Mouse (Mus musculus): ENCODE data around the gene Kremen2. TPM values are rescaled to one million over a fixed set of nuclear protein-coding genes. Genes with fewer than 3 reads are reported as not detected.
"Not testable (repeated sequence)": the region's sequence is repeated elsewhere in the genome, so short reads cannot be mapped to it uniquely, and the experiment has no call there.

Gene Kremen2
- polyA plus RNA-seq, 1 experiment from 2014 or later: 12.9 TPM

DNA sequence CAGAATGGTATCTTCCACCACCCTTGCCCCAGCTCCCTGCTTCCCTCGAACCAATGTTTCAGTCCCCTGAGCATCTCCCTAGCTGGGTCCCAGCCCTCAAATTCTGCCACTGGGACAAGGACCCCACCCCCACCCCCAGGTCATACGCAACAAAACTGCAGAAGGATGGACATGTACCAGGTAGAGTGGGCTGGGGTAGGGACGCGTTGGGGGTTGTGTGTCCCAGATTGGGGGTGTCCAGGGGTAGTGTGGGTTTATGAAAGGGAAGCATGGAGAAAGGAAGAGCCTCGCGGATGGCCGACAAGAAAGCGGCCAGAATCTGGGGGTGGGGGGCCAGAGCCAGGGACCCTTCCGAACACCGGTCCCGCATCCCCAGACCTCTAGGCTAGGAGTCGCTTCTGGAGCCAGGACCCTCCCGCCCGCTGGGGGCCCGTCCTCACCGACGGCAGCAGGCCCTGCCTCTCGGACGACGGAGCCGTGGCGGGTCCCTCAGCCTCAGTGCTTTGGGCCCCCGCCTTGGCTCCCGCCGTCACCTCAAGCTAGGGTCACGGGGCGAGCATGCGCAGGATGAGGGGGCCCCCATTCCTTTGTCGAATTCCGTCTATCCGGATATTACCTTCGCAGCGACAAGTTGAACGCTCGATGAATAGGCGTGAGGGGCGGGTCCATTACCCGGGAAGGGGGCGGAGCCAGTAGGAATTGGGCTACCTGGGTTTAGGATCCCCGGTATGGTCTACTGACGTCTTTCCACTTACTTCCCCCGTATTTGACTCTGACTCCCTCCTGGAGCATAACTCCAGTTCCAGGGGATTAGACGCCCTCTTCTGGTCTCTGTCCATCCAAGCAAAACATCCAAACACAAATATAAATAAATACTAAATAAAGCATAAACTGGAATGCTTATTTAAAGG lies 40.2 kb upstream of the Kremen2 start, which contains the start of gene Flywch2:
Gene Flywch2, minus strand, starts transcription at position 521 of the 911 bp plus-strand sequence.
- Histone ChIP-seq H3K4me3 (ENCODE audit: low read depth, low read length) (peak within 1 kb of the TSS; percentile 68), H3K4me2 (ENCODE audit: low read depth, low read length) (peak within 1 kb of the TSS; percentile 80), H3K9ac (ENCODE audit: low read depth, low read length) (peak within 1 kb of the TSS; percentile 75), H3K36me3 (ENCODE audit: control insufficient read depth, insufficient read depth, low read length) (no peaks in the 10 kb centered on the region), H3K27me3 (replicated peaks; ENCODE audit: control insufficient read depth, insufficient read depth, low read length) (no peaks in the 10 kb centered on the region), H3K4me1 (ENCODE audit: control insufficient read depth, insufficient read depth, low read length) (peaks cover 16% of the 10 kb centered on the region), H3K9me3 (ENCODE audit: control insufficient read depth, low read length) (no peaks in the 10 kb centered on the region), H3K27ac (replicated peaks; ENCODE audit: low read depth, low read length) (peak within 1 kb of the TSS; percentile 52)
- DNase-seq (ENCODE audit: low spot score) (peak; percentile 93), ATAC-seq (ENCODE audit: low read depth) (peak; percentile 90)
- 3% methylated on average over 36 of the region's 43 CpGs for WGBS

DNA sequence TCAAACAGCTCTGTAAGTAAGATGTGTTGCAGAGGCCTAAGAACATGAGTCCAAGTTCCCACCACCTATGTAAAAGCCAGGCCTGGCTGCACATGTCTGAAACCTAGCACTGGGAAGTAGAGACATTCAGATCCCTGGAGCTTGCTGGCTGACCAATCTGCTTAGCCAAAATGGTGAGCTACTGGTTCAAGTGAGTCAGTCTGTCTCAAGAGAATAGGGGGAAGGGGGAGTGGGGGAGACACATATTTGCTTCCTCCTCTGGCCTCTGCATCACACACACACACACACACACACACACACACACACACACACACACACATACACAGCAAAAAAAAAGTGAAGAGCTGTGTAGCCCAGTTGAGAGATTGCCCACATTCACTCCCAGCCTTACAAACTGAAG lies 37.7 kb upstream of the Kremen2 start:
- DNase-seq (ENCODE audit: low spot score) (no peak), ATAC-seq (ENCODE audit: low read depth) (no peak)
- Histone ChIP-seq H3K27me3 (replicated peaks; ENCODE audit: control insufficient read depth, insufficient read depth, low read length) (no peaks in the 10 kb centered on the region), H3K27ac (replicated peaks; ENCODE audit: low read depth, low read length) (no peak overlapping the region), H3K4me1 (ENCODE audit: control insufficient read depth, insufficient read depth, low read length) (peaks cover 7% of the 10 kb centered on the region; the same call in 1 of the 2 replicates), H3K9me3 (ENCODE audit: control insufficient read depth, low read length) (no peaks in the 10 kb centered on the region), H3K9ac (ENCODE audit: low read depth, low read length) (no peak overlapping the region), H3K4me2 (ENCODE audit: low read depth, low read length) (no peak overlapping the region), H3K36me3 (ENCODE audit: control insufficient read depth, insufficient read depth, low read length) (no peaks in the 10 kb centered on the region), H3K4me3 (ENCODE audit: low read depth, low read length) (no peak overlapping the region)

DNA sequence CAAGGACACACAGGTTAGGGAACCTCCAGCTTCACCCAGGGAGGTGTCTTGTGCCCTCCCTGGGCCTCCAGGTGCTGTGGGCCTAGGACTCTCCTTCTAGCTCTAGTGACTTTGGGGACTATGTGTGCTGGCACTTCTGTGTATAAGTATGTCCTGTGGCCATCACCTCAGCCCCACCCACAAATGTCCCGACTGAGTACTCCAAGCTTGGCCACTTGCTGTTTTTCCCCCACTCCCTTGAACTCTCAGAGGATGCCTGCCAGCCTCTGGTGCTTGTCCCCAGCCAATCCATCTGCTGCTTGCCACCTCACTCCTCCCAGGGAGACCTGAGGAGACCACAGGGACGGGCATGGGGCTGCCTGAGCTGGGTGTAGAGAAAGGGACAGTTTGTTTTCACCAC lies 32.8 kb upstream of the Kremen2 start:
- Histone ChIP-seq H3K4me1 (ENCODE audit: control insufficient read depth, insufficient read depth, low read length) (no peaks in the 10 kb centered on the region), H3K9me3 (ENCODE audit: control insufficient read depth, low read length) (no peaks in the 10 kb centered on the region), H3K36me3 (ENCODE audit: control insufficient read depth, insufficient read depth, low read length) (no peaks in the 10 kb centered on the region), H3K9ac (ENCODE audit: low read depth, low read length) (no peak overlapping the region), H3K27ac (replicated peaks; ENCODE audit: low read depth, low read length) (no peak overlapping the region), H3K27me3 (replicated peaks; ENCODE audit: control insufficient read depth, insufficient read depth, low read length) (no peaks in the 10 kb centered on the region), H3K4me3 (ENCODE audit: low read depth, low read length) (no peak overlapping the region), H3K4me2 (ENCODE audit: low read depth, low read length) (no peak overlapping the region)
- no peak for DNase-seq (ENCODE audit: low spot score)
- 54% methylated on average over 2 of the region's 2 CpGs for WGBS
- no peak for ATAC-seq (ENCODE audit: low read depth)

DNA sequence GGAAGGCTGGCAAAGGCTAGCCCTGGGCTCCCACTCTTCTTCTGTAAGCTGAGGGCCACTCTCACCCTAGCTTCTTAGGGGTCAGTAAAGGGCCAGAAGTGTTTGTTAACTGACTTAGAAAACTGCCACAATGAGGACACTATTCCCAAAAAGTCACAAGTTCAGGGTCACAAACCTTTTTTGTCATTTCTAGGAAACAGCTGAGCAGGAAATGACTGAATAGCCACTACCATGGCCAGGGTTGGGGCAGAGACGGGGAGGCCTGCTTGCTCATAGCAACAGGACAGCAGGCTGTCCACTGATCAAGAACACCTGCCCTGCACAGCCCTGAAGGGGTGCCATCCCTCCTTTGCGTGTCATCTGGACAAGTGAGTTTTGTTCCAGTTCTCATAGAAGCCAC lies 31.5 kb upstream of the Kremen2 start:
- Histone ChIP-seq H3K4me3 (ENCODE audit: low read depth, low read length) (no peak overlapping the region), H3K9ac (ENCODE audit: low read depth, low read length) (no peak overlapping the region), H3K27ac (replicated peaks; ENCODE audit: low read depth, low read length) (no peak overlapping the region), H3K27me3 (replicated peaks; ENCODE audit: control insufficient read depth, insufficient read depth, low read length) (no peaks in the 10 kb centered on the region), H3K4me2 (ENCODE audit: low read depth, low read length) (no peak overlapping the region), H3K36me3 (ENCODE audit: control insufficient read depth, insufficient read depth, low read length) (no peaks in the 10 kb centered on the region), H3K4me1 (ENCODE audit: control insufficient read depth, insufficient read depth, low read length) (no peaks in the 10 kb centered on the region), H3K9me3 (ENCODE audit: control insufficient read depth, low read length) (no peaks in the 10 kb centered on the region)
- 67% methylated on average over 2 of the region's 2 CpGs for WGBS
- ATAC-seq (ENCODE audit: low read depth) (no peak), DNase-seq (ENCODE audit: low spot score) (no peak)

DNA sequence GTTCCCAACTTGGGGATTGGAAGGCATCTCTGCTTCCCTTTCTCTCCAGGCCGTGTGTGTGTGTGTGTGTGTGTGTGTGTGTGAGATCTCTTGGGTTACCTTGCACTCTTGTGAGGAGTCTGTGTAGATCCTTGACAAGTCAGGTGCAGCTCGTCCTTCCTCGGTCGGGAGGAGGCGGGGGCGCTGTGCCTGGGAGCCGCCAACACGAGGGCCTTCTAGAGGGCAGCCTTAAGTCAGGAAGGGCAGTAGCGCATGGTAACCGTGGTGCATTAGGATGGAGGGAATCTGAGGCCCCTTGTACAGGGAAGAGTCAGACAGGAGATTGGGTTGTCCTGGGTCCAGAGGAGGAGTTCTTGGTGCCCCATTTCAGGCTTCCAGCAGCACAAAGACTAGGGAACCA lies 30.6 kb upstream of the Kremen2 start:
- Histone ChIP-seq H3K27me3 (replicated peaks; ENCODE audit: control insufficient read depth, insufficient read depth, low read length) (no peaks in the 10 kb centered on the region), H3K9ac (ENCODE audit: low read depth, low read length) (no peak overlapping the region), H3K27ac (replicated peaks; ENCODE audit: low read depth, low read length) (no peak overlapping the region), H3K36me3 (ENCODE audit: control insufficient read depth, insufficient read depth, low read length) (no peaks in the 10 kb centered on the region), H3K4me3 (ENCODE audit: low read depth, low read length) (no peak overlapping the region), H3K9me3 (ENCODE audit: control insufficient read depth, low read length) (no peaks in the 10 kb centered on the region), H3K4me2 (ENCODE audit: low read depth, low read length) (no peak overlapping the region), H3K4me1 (ENCODE audit: control insufficient read depth, insufficient read depth, low read length) (no peaks in the 10 kb centered on the region)
- WGBS: 71% methylated on average over 10 of the region's 10 CpGs
- ATAC-seq (ENCODE audit: low read depth) (no peak), DNase-seq (ENCODE audit: low spot score) (no peak)

DNA sequence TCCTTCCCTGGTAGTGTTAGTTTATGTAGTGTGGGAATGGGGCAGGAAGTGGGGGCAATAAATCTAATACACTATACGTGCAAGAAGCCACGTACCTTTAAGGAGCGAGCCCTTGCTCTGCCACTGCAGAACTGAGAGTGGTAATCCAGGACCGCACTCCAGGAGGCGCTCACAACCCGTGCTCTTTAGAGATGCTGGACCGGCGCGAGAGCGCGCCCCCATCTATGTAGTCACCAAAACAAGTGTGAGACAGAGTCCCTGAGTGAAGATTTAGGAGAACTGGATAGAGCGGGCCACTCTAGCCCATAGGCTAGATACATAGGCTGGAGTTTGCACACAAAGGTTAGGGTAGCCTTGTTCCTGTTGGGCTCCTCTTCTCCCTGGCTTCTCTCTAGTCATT lies 28.5 kb upstream of the Kremen2 start:
- H3K27me3 ChIP-seq (replicated peaks; ENCODE audit: control insufficient read depth, insufficient read depth, low read length): no peaks in the 10 kb centered on the region
- peak; percentile 85 for DNase-seq (ENCODE audit: low spot score)
- H3K36me3 ChIP-seq (ENCODE audit: control insufficient read depth, insufficient read depth, low read length): no peaks in the 10 kb centered on the region
- peak; percentile 44 for ATAC-seq (ENCODE audit: low read depth)
- no peak overlapping the region for H3K27ac ChIP-seq (replicated peaks; ENCODE audit: low read depth, low read length)
- 6% methylated on average over 12 of the region's 12 CpGs for WGBS
- no peak overlapping the region for H3K4me2 ChIP-seq (ENCODE audit: low read depth, low read length)
- peaks cover 10% of the 10 kb centered on the region; the same call in 1 of the 2 replicates for H3K4me1 ChIP-seq (ENCODE audit: control insufficient read depth, insufficient read depth, low read length)
- no peaks in the 10 kb centered on the region for H3K9me3 ChIP-seq (ENCODE audit: control insufficient read depth, low read length)
- H3K9ac ChIP-seq (ENCODE audit: low read depth, low read length): no peak overlapping the region
- no peak overlapping the region for H3K4me3 ChIP-seq (ENCODE audit: low read depth, low read length)

DNA sequence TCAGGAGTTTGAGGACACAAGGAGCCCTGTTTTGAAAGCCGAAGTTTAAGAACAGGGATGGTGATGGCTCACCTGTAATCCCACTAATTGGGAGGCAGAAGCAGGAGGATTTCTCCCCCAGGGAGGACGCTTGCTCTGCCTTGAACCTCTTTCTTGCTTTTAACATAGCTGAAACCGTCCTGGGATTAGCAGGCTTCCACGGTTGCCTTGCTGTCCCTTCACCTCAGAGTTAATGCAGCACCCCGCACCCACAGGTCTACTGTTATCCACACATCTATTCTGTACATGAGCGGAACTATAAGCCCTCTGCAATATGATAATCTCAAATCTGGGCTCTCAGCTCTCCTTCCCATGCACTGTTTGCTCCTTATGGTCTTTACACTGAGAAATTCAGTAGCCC lies 28.0 kb upstream of the Kremen2 start:
- no peaks in the 10 kb centered on the region for H3K9me3 ChIP-seq (ENCODE audit: control insufficient read depth, low read length)
- peaks cover 10% of the 10 kb centered on the region; the same call in 1 of the 2 replicates for H3K4me1 ChIP-seq (ENCODE audit: control insufficient read depth, insufficient read depth, low read length)
- H3K4me3 ChIP-seq (ENCODE audit: low read depth, low read length): no peak overlapping the region
- no peaks in the 10 kb centered on the region for H3K36me3 ChIP-seq (ENCODE audit: control insufficient read depth, insufficient read depth, low read length)
- DNase-seq (ENCODE audit: low spot score) (no peak), ATAC-seq (ENCODE audit: low read depth) (no peak)
- no peaks in the 10 kb centered on the region for H3K27me3 ChIP-seq (replicated peaks; ENCODE audit: control insufficient read depth, insufficient read depth, low read length)
- H3K4me2 ChIP-seq (ENCODE audit: low read depth, low read length): no peak overlapping the region
- no peak overlapping the region for H3K27ac ChIP-seq (replicated peaks; ENCODE audit: low read depth, low read length)
- no peak overlapping the region for H3K9ac ChIP-seq (ENCODE audit: low read depth, low read length)
- WGBS: 74% methylated on average over 6 of the region's 6 CpGs

DNA sequence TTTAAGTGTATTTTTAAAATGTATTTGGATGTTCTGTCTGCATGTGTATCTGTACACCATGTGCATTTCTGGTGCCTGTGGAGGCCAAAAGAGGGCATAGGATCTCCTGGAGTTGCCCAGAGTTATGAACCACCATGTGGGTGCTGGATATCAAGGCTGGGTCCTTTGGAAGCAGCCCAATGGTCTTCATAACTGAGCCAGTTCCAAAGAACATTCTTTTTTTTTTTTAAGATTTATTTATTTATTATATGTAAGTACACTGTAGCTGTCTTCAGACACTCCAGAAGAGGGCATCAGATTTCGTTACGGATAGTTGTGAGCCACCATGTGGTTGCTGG lies 26.6 kb upstream of the Kremen2 start:
- not testable (repeated sequence) for H3K4me1 ChIP-seq (ENCODE audit: control insufficient read depth, insufficient read depth, low read length); H3K36me3 ChIP-seq (ENCODE audit: control insufficient read depth, insufficient read depth, low read length); H3K9me3 ChIP-seq (ENCODE audit: control insufficient read depth, low read length); H3K4me3 ChIP-seq (ENCODE audit: low read depth, low read length); H3K9ac ChIP-seq (ENCODE audit: low read depth, low read length); H3K27ac ChIP-seq (replicated peaks; ENCODE audit: low read depth, low read length); H3K27me3 ChIP-seq (replicated peaks; ENCODE audit: control insufficient read depth, insufficient read depth, low read length); ATAC-seq (ENCODE audit: low read depth); DNase-seq (ENCODE audit: low spot score)
- WGBS: 88% methylated on average over 2 of the region's 2 CpGs
- H3K4me2 ChIP-seq (ENCODE audit: low read depth, low read length): peak overlapping the region; percentile 69; the same call in 1 of the 2 replicates
